Mouse (Mus musculus) CH12.LX (cell line): ENCODE data around the gene Psenen. TPM values are rescaled to one million over a fixed set of nuclear protein-coding genes. Genes with fewer than 3 reads are reported as not detected.

Source experiments
- DNase-seq: peaks from one replicate; pipeline ENCODE4 v3.0.0-alpha.2; 2013; ENCODE audit errors: extremely low read depth
- H3K27ac ChIP-seq: 2 replicates; pipeline ENCODE4 v1.5.1; 2012; ENCODE audit warnings: low read depth, mild to moderate bottlenecking, control low read depth, moderate library complexity; ENCODE audit not compliant: insufficient read depth
- H3K27me3 ChIP-seq: replicated peaks from 2 replicates; pipeline ENCODE3; 2012; ENCODE audit warnings: inconsistent platforms
- H3K36me3 ChIP-seq, 2 experiments: replicated peaks in 1 of 2; 2 replicates each; pipeline versions ENCODE3 to v1.6.1; 2012; ENCODE audit warnings: inconsistent platforms in 1 of 2, low read length in 1 of 2, mild to moderate bottlenecking in 1 of 2, mixed read lengths in 1 of 2, moderate library complexity in 1 of 2; ENCODE audit not compliant: control insufficient read depth in 1 of 2, insufficient read depth in 1 of 2
- H3K4me1 ChIP-seq, 2 experiments: 2 replicates each; pipeline ENCODE4 v1.6.1; 2012; ENCODE audit warnings: inconsistent platforms in 1 of 2, moderate library complexity in 1 of 2; ENCODE audit not compliant: insufficient read depth in 2 of 2, control insufficient read depth in 1 of 2
- H3K4me2 ChIP-seq: 2 replicates; pipeline ENCODE4 v1.6.1; 2012; ENCODE audit warnings: low read depth, mild to moderate bottlenecking, control low read depth; ENCODE audit not compliant: poor library complexity, insufficient read depth, severe bottlenecking
- H3K4me3 ChIP-seq, 3 experiments: fragments of 150-350 bp in 1 of 3; sonication (generic) in 1 of 3; replicated peaks in 1 of 3; 2 replicates each; pipeline versions ENCODE3 to v1.5.1; 2011 to 2012; ENCODE audit warnings: low read depth in 2 of 3, low read length in 2 of 3, mild to moderate bottlenecking in 2 of 3, moderate library complexity in 2 of 3, control low read depth in 1 of 3, improper control_type of control experiment in 1 of 3, inconsistent platforms in 1 of 3, mixed read lengths in 1 of 3; ENCODE audit not compliant: poor library complexity in 1 of 3
- H3K79me2 ChIP-seq: replicated peaks from 2 replicates; pipeline ENCODE4 v1.6.1; 2012; ENCODE audit warnings: mild to moderate bottlenecking, moderate library complexity; ENCODE audit not compliant: control insufficient read depth, poor library complexity, insufficient read depth, severe bottlenecking; ENCODE audit errors: extremely low read depth
- H3K9ac ChIP-seq: 2 replicates; pipeline ENCODE4 v1.6.1; 2012; ENCODE audit warnings: low read depth, mild to moderate bottlenecking, control low read depth, moderate library complexity; ENCODE audit not compliant: insufficient read depth
- H3K9me3 ChIP-seq: replicated peaks from 2 replicates; pipeline ENCODE3; 2012; ENCODE audit warnings: low read length, inconsistent platforms, mixed read lengths
- BHLHE40 ChIP-seq: IDR thresholded peaks from 2 replicates; pipeline ENCODE4 v1.6.1; 2011; ENCODE audit warnings: mild to moderate bottlenecking, low read depth, low read length, improper control_type of control experiment
- CHD2 ChIP-seq: IDR thresholded peaks from 2 replicates; pipeline ENCODE4 v1.6.1; 2011; ENCODE audit warnings: low read length, improper control_type of control experiment
- ELF1 ChIP-seq: IDR thresholded peaks from 2 replicates; pipeline ENCODE4 v1.6.1; 2014; ENCODE audit warnings: low read depth, mild to moderate bottlenecking, inconsistent platforms, low read length, improper control_type of control experiment
- EP300 ChIP-seq: IDR thresholded peaks from 2 replicates; pipeline ENCODE4 v1.6.1; 2011; ENCODE audit warnings: low read length, improper control_type of control experiment
- ETS1 ChIP-seq: conservative IDR thresholded peaks from 2 replicates; pipeline ENCODE4 v1.6.1; 2012; ENCODE audit warnings: low read depth, mild to moderate bottlenecking, inconsistent platforms, low read length, improper control_type of control experiment, moderate library complexity
- GABPA ChIP-seq: IDR thresholded peaks from 2 replicates; pipeline ENCODE4 v1.6.1; 2012; ENCODE audit warnings: low read depth, low read length, improper control_type of control experiment, inconsistent platforms; ENCODE audit not compliant: insufficient replicate concordance
- HCFC1 ChIP-seq: IDR thresholded peaks from 2 replicates; pipeline ENCODE4 v1.6.1; 2012; ENCODE audit warnings: low read depth, mild to moderate bottlenecking, inconsistent platforms, low read length, improper control_type of control experiment
- IRF4 ChIP-seq: IDR thresholded peaks from 2 replicates; pipeline ENCODE4 v1.6.1; 2014; ENCODE audit warnings: low read depth, mild to moderate bottlenecking, inconsistent platforms, low read length, improper control_type of control experiment
- JUN ChIP-seq: IDR thresholded peaks from 2 replicates; pipeline ENCODE4 v1.6.1; 2011; ENCODE audit warnings: low read depth, mild to moderate bottlenecking, low read length, improper control_type of control experiment, moderate library complexity; ENCODE audit not compliant: insufficient read depth
- MAZ ChIP-seq: IDR thresholded peaks from 2 replicates; pipeline ENCODE4 v1.6.1; 2012; ENCODE audit warnings: low read depth, mild to moderate bottlenecking, inconsistent platforms, low read length, improper control_type of control experiment, moderate library complexity
- MEF2A ChIP-seq: IDR thresholded peaks from 2 replicates; pipeline ENCODE4 v1.6.1; 2014; ENCODE audit warnings: low read depth, mild to moderate bottlenecking, inconsistent platforms, low read length, improper control_type of control experiment, borderline replicate concordance
- MYC ChIP-seq: IDR thresholded peaks from 2 replicates; pipeline ENCODE4 v1.6.1; 2011; ENCODE audit warnings: low read depth, mild to moderate bottlenecking, improper control_type of control experiment, low read length
- NRF1 ChIP-seq: IDR thresholded peaks from 2 replicates; pipeline ENCODE4 v1.6.1; 2014; ENCODE audit warnings: low read depth, mild to moderate bottlenecking, inconsistent platforms, low read length, improper control_type of control experiment, moderate library complexity
- PAX5 ChIP-seq: IDR thresholded peaks from 2 replicates; pipeline ENCODE4 v1.6.1; 2012; ENCODE audit warnings: low read length, inconsistent platforms, mixed read lengths
- POLR2A ChIP-seq: IDR thresholded peaks from 2 replicates; pipeline ENCODE4 v1.6.1; 2011; ENCODE audit warnings: low read depth, mild to moderate bottlenecking, improper control_type of control experiment, low read length
- POLR2AphosphoS2 ChIP-seq: IDR thresholded peaks from 2 replicates; pipeline ENCODE4 v1.6.1; 2011; ENCODE audit warnings: low read depth, low read length, improper control_type of control experiment
- RCOR1 ChIP-seq: conservative IDR thresholded peaks from 2 replicates; pipeline ENCODE4 v1.6.1; 2012; ENCODE audit warnings: low read depth, mild to moderate bottlenecking, inconsistent platforms, low read length, improper control_type of control experiment
- SMC3 ChIP-seq: IDR thresholded peaks from 2 replicates; pipeline ENCODE4 v1.6.1; 2011; ENCODE audit warnings: low read depth, low read length, improper control_type of control experiment
- TCF12 ChIP-seq: IDR thresholded peaks from 2 replicates; pipeline ENCODE4 v1.6.1; 2014; ENCODE audit warnings: low read depth, mild to moderate bottlenecking, inconsistent platforms, low read length, improper control_type of control experiment
- USF1 ChIP-seq: IDR thresholded peaks from 2 replicates; pipeline ENCODE4 v1.6.1; 2014; ENCODE audit warnings: low read depth, mild to moderate bottlenecking, inconsistent platforms, low read length, improper control_type of control experiment
- ZKSCAN1 ChIP-seq: IDR thresholded peaks from 2 replicates; pipeline ENCODE4 v1.6.1; 2012; ENCODE audit warnings: low read depth, inconsistent platforms, low read length, improper control_type of control experiment, borderline replicate concordance
- ZNF384 ChIP-seq: IDR thresholded peaks from 2 replicates; pipeline ENCODE4 v1.6.1; 2012; ENCODE audit warnings: low read depth, low read length, improper control_type of control experiment, inconsistent platforms
- dilution Hi-C: fragments of 300-500 bp; cut with MboI; formaldehyde crosslinking; loops from 2 replicates; pipeline ENCODE4 v1.14.3; 2020; ENCODE audit warnings: low sequenced_read_pairs; ENCODE audit not compliant: extremely low pct_unique_long_range_greater_than_20kb, extremely low pct_ligation_motif_present
- in situ Hi-C: fragments of 300-500 bp; cut with MboI; formaldehyde crosslinking; loops from 3 replicates; pipeline ENCODE4 v1.14.3; 2019; ENCODE audit warnings: low sequenced_read_pairs, low pct_ligation_motif_present, low pct_unique_long_range_greater_than_20kb, mixed read lengths
- polyA plus RNA-seq: library from polyadenylated mRNA; unstranded; fragments of >175 nt; gene quantifications from 2 replicates; pipeline ENCODE4 v1.2.1, GENCODE M21; 2012; ENCODE audit warnings: low read depth; ENCODE audit not compliant: insufficient read length
- total RNA-seq, 2 experiments: library from RNA; depleted of rRNA; stranded (reverse); fragments of 300-350 nt in 1 of 2; fragments of >200 nt in 1 of 2; gene quantifications; 2 replicates each; pipeline ENCODE4 v1.2.3; 2012 to 2014

The Psenen gene
- total and polyA plus RNA-seq, 3 experiments: 55.2 to 121 (median 92.7) TPM

- dilution Hi-C loops (no loop called here), in situ Hi-C loops (no loop called here)
- no peak for TF ChIP-seq MAZ
- no peak for TF ChIP-seq ZKSCAN1
- TF ChIP-seq IRF4: no peak
- TF ChIP-seq MYC: no peak
- TF ChIP-seq POLR2AphosphoS2: no peak
- no peak for TF ChIP-seq POLR2A
- no peak for TF ChIP-seq SMC3
- TF ChIP-seq TCF12: no peak
- TF ChIP-seq JUN: no peak
- TF ChIP-seq EP300: no peak
- TF ChIP-seq PAX5: no peak
- TF ChIP-seq USF1: no peak
- TF ChIP-seq ETS1: no peak
- TF ChIP-seq ZNF384: no peak
- TF ChIP-seq RCOR1: no peak
- no peak for TF ChIP-seq ELF1
- no peak for TF ChIP-seq NRF1
- TF ChIP-seq GABPA: no peak
Observed at GRCm38 (mm10) chr7:30610043-30610442, 46.6 kb upstream of the Psenen start.

GRCm38 (mm10) chr7:30608476-30608875 is 45.0 kb upstream of the Psenen start:
- DNase-seq: no peak
- Histone ChIP-seq H3K9me3 (no peaks in the 10 kb centered on the region), H3K4me3 (no peak overlapping the region), H3K4me2 (no peak overlapping the region), H3K79me2 (peaks cover 3% of the 10 kb centered on the region), H3K36me3 (peaks cover 0 to 20% of the 10 kb centered on the region in 2 experiments), H3K27ac (no peak overlapping the region), H3K27me3 (no peaks in the 10 kb centered on the region), H3K4me1 (peaks cover 18 to 32% of the 10 kb centered on the region in 2 experiments), H3K9ac (no peak overlapping the region)
- in situ Hi-C loops: loop anchor here (5.0 kb wide), 1 partner anchor 51 kb away; the partner anchor contains the start of gene Lin37
- TF ChIP-seq MEF2A (no peak), BHLHE40 (no peak), HCFC1 (no peak), CHD2 (no peak)
- dilution Hi-C loops: no loop called here

More at GRCm38 (mm10) chr7:30610043-30610442, 46.6 kb upstream of the Psenen start:
- no peak overlapping the region for H3K4me2 ChIP-seq
- H3K9me3 ChIP-seq: no peaks in the 10 kb centered on the region
- H3K9ac ChIP-seq: no peak overlapping the region
- peaks cover 8 to 31% of the 10 kb centered on the region in 2 experiments for H3K4me1 ChIP-seq
- DNase-seq: no peak
- peaks cover 0 to 12% of the 10 kb centered on the region in 2 experiments for H3K36me3 ChIP-seq
- no peaks in the 10 kb centered on the region for H3K79me2 ChIP-seq
- H3K4me3 ChIP-seq: no peak overlapping the region
- no peaks in the 10 kb centered on the region for H3K27me3 ChIP-seq
- H3K27ac ChIP-seq: no peak overlapping the region
